ENCODE assay signal across 8 mouse cellular contexts in genomic region chr9:56200645-56201314, GRCm38 (mm10). TPM values are rescaled to one million over a fixed set of nuclear protein-coding genes. Genes with fewer than 3 reads are reported as not detected.
DNase-seq lines count a peak whose midpoint lies in the region; ATAC-seq and TF ChIP-seq lines count a peak whose summit lies in the region.

No protein-coding gene starts in this region.

- TF ChIP-seq EP300 in heart, adult 2 months (IDR thresholded peaks at IDR 0.05; ENCODE audit: insufficient read depth, low read depth, low read length), result 0 out of 2 replicates have a peak, but pooled peaks have one; percentile 31

- no peak overlapping the region for H3K4me2 ChIP-seq in limb, embryonic 14.5 days (replicated peaks; ENCODE audit: low read depth, low read length, severe bottlenecking)
- H3K4me2 ChIP-seq in stomach, embryonic 14.5 days (replicated peaks; ENCODE audit: low read depth, low read length), result no peak overlapping the region

- no peak overlapping the region for H3K27ac ChIP-seq in heart, adult 2 months
- no peak overlapping the region for H3K27ac ChIP-seq in limb, embryonic 14.5 days (replicated peaks; ENCODE audit: low read depth, low read length)
- no peak overlapping the region for H3K27ac ChIP-seq in stomach, embryonic 14.5 days (ENCODE audit: low read length)

- no peak overlapping the region for H3K9ac ChIP-seq in heart, adult 2 months (ENCODE audit: low read depth, low read length)
- no peak overlapping the region for H3K9ac ChIP-seq in limb, embryonic 14.5 days (ENCODE audit: low read depth, low read length, severe bottlenecking)
- no peak overlapping the region for H3K9ac ChIP-seq in stomach, embryonic 14.5 days (replicated peaks; ENCODE audit: low read depth, low read length)

- no peak for TF ChIP-seq POLR2A in heart, adult 2 months (IDR thresholded peaks at IDR 0.05; ENCODE audit: insufficient read depth, low read depth, low read length)
- TF ChIP-seq POLR2A in limb, embryonic 14.5 days (IDR thresholded peaks at IDR 0.05; ENCODE audit: borderline replicate concordance, extremely low read depth, insufficient read depth, insufficient read length), result no peak

- no peaks in the 10 kb centered on the region for H3K79me2 ChIP-seq in heart, adult 2 months (replicated peaks; ENCODE audit: control insufficient read depth, insufficient read depth, low read length)

- H3K9me3 ChIP-seq in limb, embryonic 14.5 days (ENCODE audit: control insufficient read depth, low read length), result no peaks in the 10 kb centered on the region
- no peaks in the 10 kb centered on the region for H3K9me3 ChIP-seq in stomach, embryonic 14.5 days (ENCODE audit: control insufficient read depth, low read depth, low read length)

- H3K4me3 ChIP-seq in heart, adult 2 months, result no peak overlapping the region
- H3K4me3 ChIP-seq in limb, embryonic 14.5 days (replicated peaks; ENCODE audit: low read length), result no peak overlapping the region
- H3K4me3 ChIP-seq in stomach, embryonic 14.5 days (ENCODE audit: low read depth, low read length), result no peak overlapping the region

- ATAC-seq in limb, embryonic 14.5 days (ENCODE audit: low FRiP score, low read depth), result 0 out of 2 replicates have a peak, but pooled peaks have one; percentile 60
- ATAC-seq in stomach, embryonic 14.5 days (ENCODE audit: insufficient number of reproducible peaks, insufficient read depth, low FRiP score, low read depth), result peak; percentile 75; the same call in 1 of the 2 replicates

- peaks cover 3% of the 10 kb centered on the region for H3K4me1 ChIP-seq in heart, adult 2 months (ENCODE audit: control insufficient read depth, insufficient read depth, low read length)
- H3K4me1 ChIP-seq in limb, embryonic 14.5 days (ENCODE audit: control insufficient read depth, insufficient read depth, low read length), result no peaks in the 10 kb centered on the region
- H3K4me1 ChIP-seq in stomach, embryonic 14.5 days (ENCODE audit: control insufficient read depth, insufficient read depth, low read length), result peaks cover 4% of the 10 kb centered on the region; the same call in 1 of the 2 replicates

- no peaks in the 10 kb centered on the region for H3K27me3 ChIP-seq in heart, adult 2 months (ENCODE audit: control insufficient read depth, insufficient read depth, low read length)
- H3K27me3 ChIP-seq in limb, embryonic 14.5 days (ENCODE audit: control insufficient read depth, insufficient read depth, low read length), result no peaks in the 10 kb centered on the region
- no peaks in the 10 kb centered on the region for H3K27me3 ChIP-seq in stomach, embryonic 14.5 days (ENCODE audit: control insufficient read depth, insufficient read depth, low read length)

- DNase-seq in 3T3-L1 (ENCODE audit: low read depth, low spot score), result peak; percentile 81
- peak; percentile 67 for DNase-seq in adrenal gland, adult 8-10 months
- peak; percentile 83 for DNase-seq in embryo, embryonic 11.5 days (ENCODE audit: low read depth, low spot score)
- DNase-seq in heart, adult 2 months, result peak; percentile 78 to 84
- DNase-seq in kidney, adult 9 months, result peak; percentile 86
- peak; percentile 91 for DNase-seq in limb, embryonic 14.5 days (ENCODE audit: low spot score)
- peak; percentile 82 to 83 for DNase-seq in natural killer cell, adult 2 months (ENCODE audit: low spot score in 2 of 2)

- peak; percentile 88 for TF ChIP-seq CTCF in heart, adult 2 months (IDR thresholded peaks at IDR 0.05)

- H3K36me3 ChIP-seq in heart, adult 2 months (ENCODE audit: control insufficient read depth, insufficient read depth, low read length), result no peaks in the 10 kb centered on the region
- peaks cover 7% of the 10 kb centered on the region for H3K36me3 ChIP-seq in limb, embryonic 14.5 days (ENCODE audit: control insufficient read depth, insufficient read depth, low read length)
- peaks cover 5% of the 10 kb centered on the region; the same call in 1 of the 2 replicates for H3K36me3 ChIP-seq in stomach, embryonic 14.5 days (ENCODE audit: control insufficient read depth, insufficient read depth, low read length)

- intact Hi-C loops in heart, adult 2 months (cut with DNase I), result loop anchor here (1.0 to 5.0 kb wide), 2 partner anchors 83 to 353 kb away; no protein-coding TSS in a partner anchor

- 47% methylated on average over 14 of the region's 14 CpGs for whole genome bisulfite sequencing in heart, adult 2 months
- WGBS in limb, embryonic 14.5 days, result 36% methylated on average over 14 of the region's 14 CpGs
- WGBS in stomach, embryonic 14.5 days, result 30% methylated on average over 14 of the region's 14 CpGs

RNA-seq across cellular contexts. Expression of gene Tspan3, which starts 35.5 kb away (rescaled TPM):
- 100 to 1,000 TPM; 114 to 151 (median 125) TPM for total RNA-seq in adrenal gland, adult 8-10 months (2022)
- 100 to 1,000 TPM; 182 to 196 TPM for total RNA-seq in heart, adult 2 months (2021)
- 209 and 406 TPM in 2 replicates for polyA plus RNA-seq in heart, adult 2 months (2012; rRNA removed)
- polyA plus RNA-seq in limb, embryonic 14.5 days (2012; rRNA removed), result 359 and 443 TPM in 2 replicates
- 516 and 544 TPM in 2 replicates for polyA plus RNA-seq in limb, embryonic 14.5 days (2014; fragmentation: Nextera tagmentation; extraction: Ambion mirVana)
- polyA plus RNA-seq in stomach, embryonic 14.5 days (2014; fragmentation: Nextera tagmentation; extraction: Ambion mirVana), result 489 and 499 TPM in 2 replicates
